Mouse (Mus musculus) forebrain, postnatal 0 days (tissue): ENCODE data around the gene Sh3gl2. TPM values are rescaled to one million over a fixed set of nuclear protein-coding genes. Genes with fewer than 3 reads are reported as not detected.
A peak's percentile ranks its signal among the peaks of the same experiment; 100 is the strongest.

Experiments
- ATAC-seq: fragments of 200-750 bp; cut with Nextera tagmentation; 2 replicates; pipeline ENCODE4 v1.8.0; 2017; ENCODE audit warnings: mild to moderate bottlenecking, moderate library complexity
- DNase-seq: peaks from one replicate; pipeline ENCODE4 v3.0.0-alpha.2; 2015
- H3K27ac ChIP-seq: fragments of 300-500 bp; sonication (generic); 2 replicates; pipeline ENCODE4 v1.5.1; 2014; ENCODE audit warnings: low read depth, mild to moderate bottlenecking, antibody characterized with exemption, low read length, moderate library complexity, mixed read lengths
- H3K27me3 ChIP-seq: fragments of 300-500 bp; sonication (generic); 2 replicates; pipeline ENCODE4 v1.6.1; 2014; ENCODE audit warnings: mild to moderate bottlenecking, low read length, mixed read lengths; ENCODE audit not compliant: insufficient read depth
- H3K36me3 ChIP-seq: fragments of 300-500 bp; sonication (generic); 2 replicates; pipeline ENCODE4 v1.6.1; 2014; ENCODE audit warnings: mild to moderate bottlenecking, moderate library complexity; ENCODE audit not compliant: insufficient read depth
- H3K4me1 ChIP-seq: fragments of 300-500 bp; sonication (generic); 2 replicates; pipeline ENCODE4 v1.6.1; 2014; ENCODE audit warnings: antibody characterized with exemption; ENCODE audit not compliant: insufficient read depth
- H3K4me2 ChIP-seq: fragments of 300-500 bp; sonication (generic); 2 replicates; pipeline ENCODE4 v1.6.1; 2014; ENCODE audit warnings: low read depth, mild to moderate bottlenecking, moderate library complexity
- H3K4me3 ChIP-seq: fragments of 300-500 bp; sonication (generic); 2 replicates; pipeline ENCODE4 v1.5.1; 2014; ENCODE audit warnings: low read depth, low read length, mixed read lengths
- H3K9ac ChIP-seq: fragments of 300-500 bp; sonication (generic); 2 replicates; pipeline ENCODE4 v1.6.1; 2014; ENCODE audit warnings: mild to moderate bottlenecking
- H3K9me3 ChIP-seq: fragments of 300-500 bp; sonication (generic); 2 replicates; pipeline ENCODE4 v1.6.1; 2016; ENCODE audit warnings: low read length
- CTCF ChIP-seq: sonication (generic); IDR thresholded peaks from 2 replicates; pipeline ENCODE4 v1.5.1; 2016; ENCODE audit warnings: antibody characterized with exemption, control low read depth, low read depth
- WGBS: fragments of 180-500 bp; shearing (Covaris S2); extraction: QIAGEN DNeasy Blood & Tissue Kit; methylation state at CpG from one replicate; pipeline ENCODE4 v1.1.7; 2014; 5-methylcytosine and 5-hydroxymethylcytosine counted together
- polyA plus RNA-seq: library from polyadenylated mRNA; unstranded; fragments of >200 nt; fragmentation: Nextera tagmentation; extraction: Ambion mirVana; gene quantifications from 2 replicates; pipeline ENCODE4 v1.2.1, GENCODE M21; 2015
- total RNA-seq: library from RNA; depleted of rRNA; stranded (reverse); fragments of >200 nt; gene quantifications from 2 replicates; pipeline ENCODE4 v1.2.3, GENCODE M21; 2014

Sh3gl2 gene
- total and polyA plus RNA-seq, 2 experiments from 2014 or later: 31.9 to 122 TPM

- TF ChIP-seq CTCF: no peak
- no peak for ATAC-seq
- Histone ChIP-seq H3K9ac (no peak overlapping the region), H3K27ac (no peak overlapping the region), H3K4me3 (no peak overlapping the region), H3K9me3 (no peaks in the 10 kb centered on the region), H3K4me2 (no peak overlapping the region), H3K27me3 (no peaks in the 10 kb centered on the region), H3K36me3 (no peaks in the 10 kb centered on the region), H3K4me1 (no peaks in the 10 kb centered on the region)
- 95% methylated on average over 4 of the region's 4 CpGs for WGBS
- no peak for DNase-seq
These were observed 158.3 kb downstream of the Sh3gl2 start for GRCm38 (mm10) chr4:85363205-85363604.

- Histone ChIP-seq H3K9me3 (no peaks in the 10 kb centered on the region), H3K27ac (no peak overlapping the region), H3K36me3 (no peaks in the 10 kb centered on the region), H3K4me1 (no peaks in the 10 kb centered on the region), H3K27me3 (no peaks in the 10 kb centered on the region), H3K4me3 (no peak overlapping the region), H3K9ac (no peak overlapping the region), H3K4me2 (no peak overlapping the region)
- DNase-seq: no peak
- WGBS: 58% methylated on average over 6 of the region's 6 CpGs
- TF ChIP-seq CTCF: no peak; the same call in 1 of the 2 replicates
- peak; percentile 69 for ATAC-seq
These were observed 166.1 kb downstream of the Sh3gl2 start for GRCm38 (mm10) chr4:85371036-85371435.

- no peaks in the 10 kb centered on the region for H3K9me3 ChIP-seq
- H3K4me1 ChIP-seq: no peaks in the 10 kb centered on the region
- WGBS: 91% methylated on average over 4 of the region's 4 CpGs
- no peak for ATAC-seq
- H3K4me2 ChIP-seq: no peak overlapping the region
- no peak overlapping the region for H3K4me3 ChIP-seq
- H3K27me3 ChIP-seq: no peaks in the 10 kb centered on the region
- no peak for TF ChIP-seq CTCF
- 0 out of 2 replicates have a peak, but pooled peaks cover 11% of the 10 kb centered on the region for H3K36me3 ChIP-seq
- no peak overlapping the region for H3K9ac ChIP-seq
- no peak overlapping the region for H3K27ac ChIP-seq
- no peak for DNase-seq
These were observed 169.9 kb downstream of the Sh3gl2 start for GRCm38 (mm10) chr4:85374801-85375200.

GRCm38 (mm10) chr4:85376187-85376586, 171.3 kb downstream of the Sh3gl2 start:
- 73% methylated on average over 6 of the region's 6 CpGs for WGBS
- no peaks in the 10 kb centered on the region for H3K27me3 ChIP-seq
- H3K9ac ChIP-seq: no peak overlapping the region
- H3K4me2 ChIP-seq: no peak overlapping the region
- TF ChIP-seq CTCF: no peak
- no peak for DNase-seq
- 0 out of 2 replicates have a peak, but pooled peaks have one; percentile 16 for ATAC-seq
- H3K9me3 ChIP-seq: no peaks in the 10 kb centered on the region
- no peaks in the 10 kb centered on the region for H3K4me1 ChIP-seq
- no peak overlapping the region for H3K27ac ChIP-seq
- no peak overlapping the region for H3K4me3 ChIP-seq
- peaks cover 12% of the 10 kb centered on the region; the same call in 1 of the 2 replicates for H3K36me3 ChIP-seq

GRCm38 (mm10) chr4:85376610-85377009, 171.7 kb downstream of the Sh3gl2 start:
- Histone ChIP-seq H3K4me1 (no peaks in the 10 kb centered on the region), H3K27ac (no peak overlapping the region), H3K9me3 (no peaks in the 10 kb centered on the region), H3K27me3 (no peaks in the 10 kb centered on the region), H3K4me2 (no peak overlapping the region), H3K9ac (no peak overlapping the region), H3K36me3 (peaks cover 16% of the 10 kb centered on the region; the same call in 1 of the 2 replicates), H3K4me3 (no peak overlapping the region)
- 51% methylated on average over 5 of the region's 5 CpGs for WGBS
- no peak for TF ChIP-seq CTCF
- ATAC-seq (no peak), DNase-seq (no peak)

GRCm38 (mm10) chr4:85385241-85385640, 180.3 kb downstream of the Sh3gl2 start:
- H3K4me3 ChIP-seq: no peak overlapping the region
- no peaks in the 10 kb centered on the region for H3K27me3 ChIP-seq
- ATAC-seq (no peak), DNase-seq (no peak)
- H3K4me1 ChIP-seq: no peaks in the 10 kb centered on the region
- no peak overlapping the region for H3K4me2 ChIP-seq
- H3K27ac ChIP-seq: no peak overlapping the region
- 88% methylated on average over 5 of the region's 5 CpGs for WGBS
- TF ChIP-seq CTCF: no peak
- H3K9me3 ChIP-seq: no peaks in the 10 kb centered on the region
- no peak overlapping the region for H3K9ac ChIP-seq
- H3K36me3 ChIP-seq: peaks cover 11% of the 10 kb centered on the region

- Histone ChIP-seq H3K27ac (no peak overlapping the region), H3K9me3 (no peaks in the 10 kb centered on the region), H3K4me2 (no peak overlapping the region), H3K9ac (no peak overlapping the region), H3K36me3 (peaks cover 7% of the 10 kb centered on the region), H3K27me3 (no peaks in the 10 kb centered on the region), H3K4me3 (no peak overlapping the region), H3K4me1 (no peaks in the 10 kb centered on the region)
- DNase-seq (no peak), ATAC-seq (no peak)
- TF ChIP-seq CTCF: no peak
- 99% methylated on average over 6 of the region's 6 CpGs for WGBS
These were observed 182.8 kb downstream of the Sh3gl2 start for GRCm38 (mm10) chr4:85387676-85388075.
